Mouse (Mus musculus) layer of hippocampus, adult 11-12 months (tissue): ENCODE data around the gene Rsc1a1.

Experiments used
- DNase-seq: peaks from one replicate; pipeline ENCODE4 v3.0.0; 2022; ENCODE audit warnings: low spot score

Rsc1a1 gene

DNA sequence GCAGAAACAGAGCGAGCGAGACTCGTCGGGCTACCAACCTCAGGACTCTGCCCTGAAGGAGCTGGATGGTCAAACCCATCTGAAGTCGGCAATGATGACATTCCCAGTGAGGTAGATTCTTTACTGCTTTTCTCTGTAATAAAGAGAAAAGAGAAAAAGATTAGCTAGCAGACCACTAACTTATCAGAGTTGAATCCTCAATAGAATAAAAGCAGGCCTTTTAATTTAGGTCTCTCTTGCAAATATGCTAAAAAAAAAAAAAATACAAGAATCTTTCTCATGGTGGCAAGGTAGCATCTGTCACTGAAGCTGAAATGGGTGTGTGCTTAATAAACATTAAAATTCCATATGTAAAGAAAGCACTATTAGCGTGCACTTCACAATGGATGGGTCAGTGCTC, at the start of gene Rsc1a1:
Gene Rsc1a1 (minus strand): TSS at position 101 of the 400 bp plus-strand sequence.
- DNase-seq = no peak

DNA sequence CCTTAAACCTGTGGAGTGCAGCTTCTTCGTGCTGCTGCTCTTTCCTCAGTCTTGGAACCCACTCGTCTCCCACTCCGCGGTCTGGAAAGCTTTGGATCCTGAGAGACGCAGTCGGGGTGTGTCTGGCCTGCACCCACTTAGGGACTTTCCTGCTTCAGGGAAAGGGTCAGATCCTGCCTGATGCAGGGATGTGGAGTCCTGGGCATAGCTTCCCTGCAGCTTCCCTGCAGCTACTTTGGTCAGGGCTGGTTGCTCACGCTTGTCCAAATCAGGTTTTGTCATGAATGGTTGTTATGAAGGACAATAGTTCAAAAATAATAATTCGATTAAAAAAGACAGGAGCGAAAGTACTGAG, 49.8 kb upstream of the Rsc1a1 start:
- DNase-seq = no peak

DNA sequence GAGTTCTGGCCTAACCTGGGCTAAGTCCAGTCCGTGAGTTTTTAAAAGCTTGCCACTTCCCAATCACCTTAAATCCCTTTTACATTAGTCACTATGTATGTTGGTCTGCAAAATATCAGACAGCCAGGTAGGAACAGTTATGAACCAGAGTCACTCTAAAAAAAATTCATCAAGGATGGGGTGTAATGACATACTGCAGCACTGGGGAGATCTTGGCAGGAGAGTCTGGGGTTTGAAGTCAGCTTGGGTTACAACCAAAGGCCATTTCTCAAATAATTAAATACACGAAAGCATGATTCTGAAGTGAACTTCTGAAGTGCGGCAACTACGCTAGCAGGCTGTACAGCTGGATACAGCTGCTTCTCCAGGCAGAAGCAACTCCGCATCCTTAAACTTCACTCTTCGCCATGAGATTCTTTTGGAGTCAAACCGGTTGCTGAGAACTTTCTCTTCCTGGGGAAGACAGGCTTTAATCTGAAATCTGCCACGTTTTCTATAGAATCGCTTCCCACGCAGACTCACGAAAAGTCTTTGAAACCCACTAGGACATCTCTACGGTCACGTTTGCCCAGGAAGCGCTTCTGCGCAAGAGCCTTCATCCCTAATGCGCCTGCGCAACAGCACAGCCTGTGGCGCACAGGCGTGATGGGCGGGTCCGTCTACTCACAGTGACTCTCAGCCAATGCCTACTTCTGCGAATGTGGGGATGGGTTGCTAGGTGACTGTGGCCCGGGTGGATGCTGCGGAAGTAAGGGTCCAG, 49.2 kb upstream of the Rsc1a1 start:
- peak; percentile 94 for DNase-seq

DNA sequence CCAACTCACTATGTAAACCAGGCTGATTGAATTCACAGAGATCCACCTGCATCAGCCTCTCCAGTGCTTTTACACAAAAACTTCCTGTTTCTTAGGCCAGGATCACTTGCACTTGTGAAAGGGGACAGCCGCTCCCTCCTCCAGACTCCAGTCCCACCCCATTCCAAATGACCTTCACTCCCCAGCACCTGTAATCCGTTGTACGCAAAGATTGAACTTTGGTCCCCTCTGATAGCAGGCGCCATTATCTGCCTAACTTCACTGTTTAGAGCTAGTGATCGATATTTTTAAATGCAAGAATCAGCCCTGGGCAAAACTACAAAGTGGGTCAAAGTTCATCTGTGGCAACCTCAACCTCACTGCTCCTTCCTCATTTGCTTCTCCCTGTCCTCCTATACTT, 46.4 kb upstream of the Rsc1a1 start:
- DNase-seq = no peak

DNA sequence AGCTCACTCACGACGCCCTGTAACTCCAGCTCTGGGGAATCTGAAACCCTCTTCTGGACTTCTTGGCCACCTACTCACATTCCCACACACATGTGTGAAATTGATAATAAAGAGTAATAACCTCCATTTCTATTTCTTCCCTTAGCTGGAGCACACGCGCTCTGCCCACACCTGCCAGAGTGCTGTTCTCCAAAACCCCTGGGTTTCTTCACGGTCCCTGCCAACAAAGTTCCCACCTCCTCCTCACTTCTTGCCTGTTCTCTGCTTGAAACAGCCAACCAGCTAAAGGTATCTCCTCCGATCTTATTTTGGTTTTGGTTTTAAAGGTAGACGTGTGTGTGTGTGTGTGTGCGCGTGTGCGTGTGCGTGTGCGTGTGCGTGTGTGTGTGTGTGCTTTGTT, 45.0 kb upstream of the Rsc1a1 start:
- DNase-seq = no peak

DNA sequence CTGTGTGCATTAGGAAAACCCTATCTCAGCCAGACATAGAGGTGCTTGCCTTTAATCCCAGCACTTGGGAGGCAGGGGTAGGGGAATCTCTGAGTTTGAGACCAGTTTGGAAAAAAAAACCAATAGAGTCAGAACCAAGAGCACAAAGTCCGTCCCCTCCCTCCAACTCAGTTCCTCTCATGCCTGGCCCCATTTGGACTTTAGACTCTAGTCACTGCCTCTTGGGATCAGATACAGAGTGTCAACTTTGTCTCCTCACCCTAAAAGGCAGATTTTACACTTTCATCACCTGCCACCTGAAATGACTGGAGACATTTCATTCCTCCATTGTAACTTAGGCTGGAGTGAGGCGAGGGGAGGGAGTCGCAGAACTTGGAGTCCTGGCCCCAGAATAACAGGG, 43.9 kb upstream of the Rsc1a1 start:
- no peak for DNase-seq

DNA sequence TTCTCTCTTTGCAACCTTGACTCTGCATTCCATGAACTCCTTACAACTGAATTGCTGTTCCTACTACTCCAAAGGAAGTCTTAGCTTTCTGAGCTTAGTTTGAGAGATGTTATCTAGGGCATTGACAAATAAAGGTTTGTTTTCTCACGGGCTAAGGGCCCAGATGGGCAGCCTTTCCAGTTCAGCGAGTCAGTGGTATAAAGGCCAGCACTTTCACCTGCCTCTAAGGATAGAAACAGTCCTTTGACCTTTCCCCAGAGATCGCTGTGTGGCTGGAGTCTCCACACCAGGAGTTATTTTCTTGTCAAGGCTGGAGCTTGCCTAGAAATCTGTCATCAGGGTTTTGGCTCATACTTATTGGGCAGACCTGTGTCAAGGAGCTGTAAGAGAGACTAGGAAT, 40.3 kb upstream of the Rsc1a1 start:
- no peak for DNase-seq

DNA sequence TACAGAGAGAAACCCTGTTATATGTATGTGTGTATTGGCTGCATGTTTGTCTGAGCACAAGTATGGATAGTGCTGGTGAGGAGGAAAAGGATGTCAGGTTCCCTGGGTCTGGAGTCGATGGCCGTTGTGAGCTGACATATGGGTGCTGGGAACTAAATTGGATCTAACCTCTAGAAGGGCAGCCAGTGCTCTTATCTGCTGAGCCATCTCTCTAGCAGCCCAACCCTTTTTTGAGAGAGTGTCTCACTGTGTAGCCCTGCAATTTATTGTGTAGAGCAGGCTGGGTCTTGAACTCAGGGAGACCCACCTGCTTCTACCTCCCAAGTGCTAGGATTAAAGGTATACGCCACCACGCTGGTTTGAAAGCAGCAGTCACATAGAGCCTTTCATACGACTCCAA, 39.9 kb upstream of the Rsc1a1 start:
- DNase-seq = no peak

DNA sequence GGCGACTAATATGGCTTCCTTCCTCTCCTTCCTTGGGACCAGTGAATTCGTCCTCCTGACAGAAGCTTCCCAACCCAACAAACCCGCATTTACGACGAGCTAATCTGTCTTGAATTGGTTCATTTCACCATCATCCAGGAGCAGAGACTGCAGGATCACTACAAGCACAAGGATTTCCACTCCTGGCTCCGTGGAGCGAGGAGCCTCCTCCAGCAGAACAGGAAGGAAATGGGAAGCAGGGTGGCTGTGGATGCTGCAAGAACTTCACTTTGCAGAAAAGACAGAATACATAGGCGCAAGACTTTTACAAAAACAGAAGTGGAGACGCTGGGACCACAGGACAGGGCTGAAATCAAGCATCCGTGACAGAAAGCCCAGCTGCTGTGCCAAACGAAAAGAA, 39.2 kb upstream of the Rsc1a1 start:
- DNase-seq = no peak

DNA sequence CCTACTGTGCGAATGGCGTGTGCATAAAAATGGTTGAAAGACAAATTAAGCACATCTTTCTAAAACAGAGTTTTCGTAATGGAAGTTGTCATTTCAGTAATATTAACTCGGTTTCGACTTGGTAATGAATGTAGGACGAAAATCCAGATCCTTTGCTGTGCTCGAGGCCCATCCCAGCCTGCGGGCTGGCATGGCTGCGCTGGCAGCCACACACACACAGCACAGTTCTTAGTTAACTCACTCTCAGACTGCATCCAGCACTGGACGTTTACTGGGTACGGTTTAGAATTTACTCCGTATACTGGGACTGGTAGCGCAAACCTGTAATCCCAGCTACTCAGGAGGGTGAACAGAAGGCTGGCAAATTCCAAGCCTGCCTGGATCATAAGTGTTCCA, 38.3 kb upstream of the Rsc1a1 start:
- peak; percentile 32 for DNase-seq

DNA sequence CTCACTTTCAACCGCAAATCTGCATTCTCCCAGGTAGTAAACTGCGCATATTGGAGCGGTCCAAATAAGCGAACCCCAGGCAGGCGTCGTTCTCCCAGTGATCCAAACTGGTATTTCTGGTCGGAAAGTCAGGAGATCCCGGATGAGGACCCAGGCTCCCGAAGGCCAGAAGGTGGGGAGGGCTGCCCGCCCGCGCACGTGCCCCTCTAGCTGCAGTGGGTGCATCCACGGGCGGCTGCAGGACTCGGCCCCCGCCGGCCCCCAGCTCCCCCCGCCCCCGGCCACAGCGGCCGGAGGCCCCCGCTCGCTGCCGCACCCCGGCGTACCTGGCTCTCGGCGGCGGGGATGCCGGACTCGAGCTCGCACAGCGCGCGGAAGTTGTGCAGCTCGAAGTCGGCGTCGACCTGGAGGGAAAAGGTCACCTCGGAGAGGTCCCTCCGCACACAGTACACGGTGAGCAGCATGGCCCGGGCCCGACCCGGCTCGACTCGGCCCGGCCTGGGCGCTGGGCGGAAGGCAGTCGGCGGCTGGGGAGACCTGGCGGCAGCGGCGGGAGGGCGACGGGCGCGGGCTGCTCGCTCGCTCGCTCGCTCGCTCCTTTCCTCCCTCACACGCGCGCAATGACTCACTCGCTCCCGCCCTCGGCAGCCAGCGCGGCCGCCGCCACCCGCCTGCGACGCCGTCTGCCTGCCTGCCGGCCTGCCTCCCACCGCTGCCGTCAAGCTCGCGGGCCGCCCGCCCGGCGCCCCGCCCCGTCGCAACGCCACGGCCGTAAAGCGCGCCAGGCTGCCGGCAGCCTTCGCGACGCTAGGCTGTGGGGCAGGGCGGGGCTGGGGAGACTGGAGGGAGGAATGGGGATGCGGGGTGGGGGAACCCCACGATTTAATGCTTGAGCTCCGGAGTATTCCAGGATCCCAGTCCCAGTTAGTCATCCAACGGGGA, 37.6 kb upstream of the Rsc1a1 start, which contains the start of gene Ddi2:
Gene Ddi2 (minus strand): TSS at position 689 of the 942 bp plus-strand sequence.
- DNase-seq = peak; percentile 90

DNA sequence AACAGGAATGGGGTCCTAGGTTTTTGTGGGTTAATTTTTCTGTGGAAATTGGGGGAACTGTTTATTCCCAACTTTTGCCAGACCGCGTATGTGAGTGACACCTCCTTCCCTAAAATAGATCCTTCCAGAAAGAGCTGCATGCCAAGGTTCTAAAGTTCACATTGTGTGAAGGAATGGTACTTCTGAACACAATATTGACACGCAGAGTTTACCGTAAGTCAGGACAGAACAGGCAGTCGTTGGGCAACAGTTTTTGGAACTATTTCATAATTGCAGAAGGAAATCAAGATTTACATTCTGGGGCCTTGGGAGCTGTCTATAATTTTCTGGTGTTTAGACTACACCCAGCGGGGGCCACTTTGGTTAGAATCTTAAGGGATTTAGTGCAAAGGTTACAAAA, 36.6 kb upstream of the Rsc1a1 start:
- no peak for DNase-seq

DNA sequence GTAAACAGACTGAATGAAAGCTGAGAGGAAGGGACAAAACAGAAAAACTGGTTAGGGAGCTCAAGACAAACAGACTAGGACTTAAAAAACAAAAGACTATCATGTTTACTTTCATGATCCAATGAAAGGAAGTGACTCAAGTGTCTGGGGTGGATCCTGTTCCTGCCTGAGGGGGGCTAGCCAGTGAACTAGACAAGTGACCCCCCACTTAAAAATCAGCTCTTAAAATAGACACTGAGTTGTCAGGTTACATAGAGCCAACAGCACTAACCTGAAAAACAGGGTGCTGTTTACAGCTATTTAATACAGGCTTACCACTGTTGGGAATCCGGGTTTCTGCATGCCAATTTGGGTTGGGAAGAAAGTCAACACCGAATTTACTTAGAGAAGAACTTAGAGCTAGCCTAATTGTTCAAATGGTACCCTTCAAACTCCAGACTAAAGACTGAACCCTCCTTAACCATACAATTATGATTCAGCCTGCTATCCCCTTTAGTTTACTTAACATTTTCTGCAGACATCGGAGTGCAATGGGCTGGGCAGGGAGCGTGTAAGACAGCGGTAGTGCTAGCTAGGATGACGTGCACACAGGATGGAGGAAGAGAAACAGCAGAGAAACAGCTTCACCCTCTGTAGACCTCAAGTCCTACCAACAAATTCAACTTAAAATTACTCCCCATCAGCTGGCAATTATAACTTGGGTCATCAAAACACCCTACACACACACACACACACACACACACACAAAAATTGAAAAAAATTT, 35.5 kb upstream of the Rsc1a1 start:
- no peak for DNase-seq

DNA sequence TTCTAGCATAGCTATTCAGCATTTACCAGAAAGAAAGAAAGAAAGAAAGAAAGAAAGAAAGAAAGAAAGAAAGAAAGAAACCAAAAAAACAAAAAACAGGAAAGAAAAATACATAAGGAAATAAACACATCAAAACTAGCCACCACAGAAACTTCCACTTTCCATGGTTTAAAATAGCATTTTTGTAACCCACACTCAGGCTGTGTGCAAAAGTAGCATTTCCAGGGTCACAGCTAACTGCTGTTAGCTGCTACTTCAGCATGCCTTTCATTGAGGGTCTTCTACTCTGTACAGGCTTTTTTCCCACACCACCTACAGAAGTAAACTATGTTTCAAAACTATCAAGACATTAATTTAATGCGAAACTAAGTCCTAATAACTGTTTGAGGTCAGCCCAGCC, 33.9 kb upstream of the Rsc1a1 start:
- no peak for DNase-seq

DNA sequence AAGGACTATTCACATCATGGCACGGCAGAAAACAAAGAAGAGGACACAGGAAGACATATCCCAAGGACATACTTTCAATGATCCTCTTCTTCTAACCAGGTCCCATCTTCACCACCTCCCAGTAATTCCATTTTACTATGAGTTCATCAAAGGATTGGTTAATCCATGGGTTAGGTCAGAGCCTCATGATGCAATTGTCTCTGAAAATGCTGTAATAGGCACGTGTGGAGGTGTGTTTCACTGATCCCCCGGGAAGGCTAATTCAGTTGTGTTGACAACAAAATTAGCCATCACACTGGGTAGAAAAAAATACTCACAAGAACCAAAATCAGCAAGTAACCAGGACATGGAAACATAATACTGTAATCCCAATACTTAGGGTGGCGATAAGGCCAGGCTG, 32.2 kb upstream of the Rsc1a1 start:
- DNase-seq = no peak

DNA sequence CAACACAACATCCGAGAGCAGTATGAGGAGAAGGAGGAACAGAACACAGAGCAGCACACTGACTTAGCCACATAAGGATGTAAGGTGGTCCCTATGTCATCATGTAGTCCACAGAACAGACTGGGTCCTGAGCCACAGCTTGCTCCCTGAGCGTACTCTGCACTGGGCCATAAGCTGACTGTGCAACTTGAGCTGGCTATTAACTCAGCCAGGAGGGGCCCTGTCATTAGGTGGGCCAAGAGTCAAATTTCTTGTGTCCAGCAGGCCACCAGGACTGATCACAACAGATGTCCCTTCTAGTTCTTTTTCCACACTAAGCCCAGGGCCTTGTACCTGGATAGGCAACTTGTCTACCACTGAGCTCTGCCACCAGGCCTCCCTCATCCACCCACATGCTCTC, 29.6 kb upstream of the Rsc1a1 start:
- DNase-seq = no peak

DNA sequence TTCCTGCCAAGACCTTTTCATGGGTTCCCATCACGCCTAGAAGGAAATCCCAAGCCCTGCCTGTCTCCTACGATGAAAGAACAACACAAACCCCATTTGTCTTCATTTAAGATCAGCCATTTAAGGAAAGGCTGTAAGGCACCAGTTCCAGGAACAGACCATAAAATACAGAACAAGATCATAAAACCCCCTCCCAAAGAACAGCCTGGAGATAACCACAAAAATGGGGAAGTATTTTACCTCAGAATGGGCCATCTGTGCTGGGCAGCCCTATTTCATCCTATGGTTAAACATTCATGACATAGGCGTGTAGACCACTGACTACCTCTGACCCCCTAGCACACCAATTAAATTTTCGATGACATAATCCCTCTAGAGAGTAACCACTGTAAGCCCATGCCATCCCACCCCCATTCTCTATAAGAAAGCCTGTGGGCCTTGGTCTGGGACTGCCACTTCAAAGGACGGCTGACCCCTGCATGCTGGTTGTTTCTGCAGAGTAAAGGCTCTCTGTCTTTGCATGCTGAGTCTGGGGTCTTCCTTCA, 28.3 kb upstream of the Rsc1a1 start:
- DNase-seq = no peak

DNA sequence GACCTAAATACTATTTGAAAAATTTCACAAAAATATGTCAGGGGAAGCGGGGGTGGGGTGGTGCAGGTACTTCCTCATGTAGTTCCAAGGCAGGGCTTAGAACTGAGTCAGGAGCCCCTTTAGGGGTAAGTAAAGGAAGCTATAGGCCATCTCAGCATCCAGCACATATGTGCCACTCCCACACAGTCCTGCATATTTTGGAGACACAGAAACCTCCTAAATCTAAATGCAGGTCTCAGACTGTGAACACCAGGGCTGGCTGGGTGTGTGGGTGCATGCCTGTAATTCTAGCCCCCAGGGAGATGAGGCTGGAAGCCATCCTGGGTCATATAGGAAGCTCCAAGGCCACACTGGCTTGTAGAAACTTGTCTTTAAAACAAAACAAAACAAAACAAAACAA, 25.9 kb upstream of the Rsc1a1 start:
- no peak for DNase-seq

DNA sequence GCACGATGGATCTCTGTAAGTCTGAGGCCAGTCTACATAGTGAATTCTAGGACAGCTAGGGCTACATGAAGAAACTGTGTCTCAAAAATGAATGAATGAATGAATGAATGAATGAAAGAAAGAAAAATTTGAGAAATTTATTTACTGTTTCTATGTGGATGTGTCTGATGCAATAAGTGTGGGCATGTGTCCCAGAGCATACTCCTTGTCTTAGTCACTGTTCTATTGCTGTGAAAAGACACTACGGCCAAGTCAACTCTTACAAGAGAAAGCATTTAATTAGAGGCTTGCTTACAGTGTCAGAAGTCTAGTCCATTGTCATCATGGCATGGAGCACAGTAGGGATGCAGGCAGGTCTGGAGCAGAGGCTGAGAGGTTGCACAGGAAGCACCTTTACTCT, 23.6 kb upstream of the Rsc1a1 start:
- DNase-seq = no peak

DNA sequence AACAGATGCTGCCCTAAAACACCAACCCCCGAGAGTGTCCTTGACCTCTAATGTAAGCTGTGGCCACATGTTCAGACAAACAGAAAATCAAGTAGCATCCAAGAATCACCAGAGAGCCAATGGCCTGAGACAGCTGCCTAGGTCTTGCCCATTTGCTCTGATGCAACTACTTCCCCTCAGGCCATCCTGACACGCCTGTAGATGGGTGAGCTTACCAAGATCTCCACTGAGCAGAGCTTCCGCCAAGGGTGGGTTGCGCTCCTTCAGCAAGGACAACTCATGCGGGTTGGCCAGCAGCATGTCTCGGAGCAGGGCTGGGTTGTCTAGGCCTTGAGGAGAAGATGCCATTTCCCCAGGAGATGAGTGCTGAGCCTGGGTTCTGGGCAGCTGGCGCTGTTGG, 22.6 kb upstream of the Rsc1a1 start:
- DNase-seq = no peak

DNA sequence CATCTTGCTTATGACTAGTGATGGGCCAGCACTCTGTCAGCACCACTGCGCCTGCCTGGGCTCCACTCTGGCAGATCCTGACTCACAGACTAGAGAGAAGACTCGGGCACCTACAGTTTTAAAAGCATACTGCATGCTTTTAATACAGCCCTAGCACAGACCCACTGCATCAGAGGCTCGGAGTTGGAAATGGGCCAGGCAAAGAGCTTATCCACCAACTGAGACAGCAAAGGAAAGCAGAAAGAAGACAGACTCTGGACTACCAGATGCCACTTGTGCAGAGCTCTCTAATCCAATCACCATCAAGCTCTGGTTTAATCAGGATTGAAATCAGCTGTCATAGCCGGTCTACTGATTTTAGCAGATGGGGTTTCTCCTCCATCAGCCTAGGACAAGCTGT, 19.9 kb upstream of the Rsc1a1 start:
- DNase-seq = peak; percentile 79

DNA sequence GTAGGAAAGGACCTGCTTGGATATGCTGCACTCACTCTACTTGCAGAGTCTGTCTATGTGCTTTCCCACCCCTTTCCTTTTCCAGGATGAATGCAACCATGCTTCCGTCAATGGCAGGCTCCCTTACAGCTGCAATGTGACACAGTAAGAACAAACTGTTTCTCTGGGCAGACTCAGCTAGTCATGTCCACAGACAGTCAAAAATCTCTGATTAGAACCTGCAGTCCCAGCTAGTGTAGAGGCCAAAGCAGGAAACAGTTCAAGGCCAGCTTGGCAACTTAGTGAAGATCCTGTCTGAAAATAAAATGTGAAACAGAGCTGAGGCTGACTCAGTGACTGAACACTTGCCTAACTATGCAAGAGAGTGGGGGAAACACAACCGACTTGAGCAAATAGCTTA, 19.2 kb upstream of the Rsc1a1 start:
- no peak for DNase-seq
